Mouse (Mus musculus) lung, embryonic 16.5 days (tissue): ENCODE results near the gene Gm15262. TPM values are rescaled to one million over a fixed set of nuclear protein-coding genes. Genes with fewer than 3 reads are reported as not detected.
"Not testable (repeated sequence)": the region's sequence is repeated elsewhere in the genome, so short reads cannot be mapped to it uniquely, and the experiment has no call there.

Experiments
- ATAC-seq: fragments of 200-750 bp; cut with Nextera tagmentation; 2 replicates; pipeline ENCODE4 v1.8.0; 2017; ENCODE audit warnings: low read depth, mild to moderate bottlenecking, moderate library complexity
- H3K27ac ChIP-seq: fragments of 300-500 bp; sonication (generic); 2 replicates; pipeline ENCODE4 v1.5.1; 2014; ENCODE audit warnings: mild to moderate bottlenecking, control low read depth, low read length
- H3K27me3 ChIP-seq: fragments of 300-500 bp; sonication (generic); 2 replicates; pipeline ENCODE4 v1.6.1; 2014; ENCODE audit warnings: low read depth, low read length, mixed read lengths; ENCODE audit not compliant: control insufficient read depth, insufficient read depth
- H3K36me3 ChIP-seq: fragments of 300-500 bp; sonication (generic); 2 replicates; pipeline ENCODE4 v1.6.1; 2014; ENCODE audit warnings: low read length; ENCODE audit not compliant: control insufficient read depth, insufficient read depth
- H3K4me1 ChIP-seq: fragments of 300-500 bp; sonication (generic); replicated peaks from 2 replicates; pipeline ENCODE4 v1.6.1; 2014; ENCODE audit warnings: low read length, mixed read lengths; ENCODE audit not compliant: control insufficient read depth, insufficient read depth
- H3K4me2 ChIP-seq: fragments of 300-500 bp; sonication (generic); 2 replicates; pipeline ENCODE4 v1.6.1; 2014; ENCODE audit warnings: low read depth, low read length, control low read depth
- H3K4me3 ChIP-seq: fragments of 300-500 bp; sonication (generic); 2 replicates; pipeline ENCODE4 v1.5.1; 2014; ENCODE audit warnings: mild to moderate bottlenecking, low read length, control low read depth
- H3K9ac ChIP-seq: fragments of 300-500 bp; sonication (generic); 2 replicates; pipeline ENCODE4 v1.6.1; 2014; ENCODE audit warnings: low read length, control low read depth
- H3K9me3 ChIP-seq: fragments of 300-500 bp; sonication (generic); 2 replicates; pipeline ENCODE4 v1.6.1; 2016; ENCODE audit warnings: low read length; ENCODE audit not compliant: control insufficient read depth
- WGBS: fragments of 180-500 bp; shearing (Covaris S2); extraction: QIAGEN DNeasy Blood & Tissue Kit; methylation state at CpG from one replicate; pipeline ENCODE4 v1.1.7; 2014; 5-methylcytosine and 5-hydroxymethylcytosine counted together
- polyA plus RNA-seq: library from polyadenylated mRNA; unstranded; fragments of >200 nt; fragmentation: Nextera tagmentation; extraction: Ambion mirVana; gene quantifications from 2 replicates; pipeline ENCODE4 v1.2.1, GENCODE M21; 2015

The Gm15262 gene
- not detected in 2 replicates for polyA plus RNA-seq

DNA sequence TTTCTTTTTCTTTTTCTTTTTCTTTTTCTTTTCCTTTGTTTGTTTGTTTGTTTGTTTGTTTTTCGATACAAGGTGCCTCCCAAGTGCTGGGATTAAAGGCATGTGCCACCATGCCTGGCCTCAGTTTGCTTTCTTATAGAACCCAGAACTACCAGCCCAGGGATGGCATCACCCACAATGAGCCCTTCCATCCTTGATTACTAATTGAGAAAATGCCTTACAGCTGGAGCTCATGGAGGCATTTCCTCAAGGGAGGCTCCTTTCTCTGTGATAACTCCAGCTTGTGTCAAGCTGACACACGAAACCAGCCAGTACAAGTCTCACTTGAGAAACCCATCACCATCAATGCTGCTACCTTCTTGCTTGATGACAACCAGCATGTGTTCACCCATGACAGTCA lies at the start of gene Gm15262:
TSS of gene Gm15262 (plus strand) at position 301 of the 400 bp plus-strand sequence.
- not testable (repeated sequence) for H3K4me2 ChIP-seq, ATAC-seq, H3K9ac ChIP-seq, H3K9me3 ChIP-seq, H3K36me3 ChIP-seq, H3K4me1 ChIP-seq, H3K27ac ChIP-seq, H3K4me3 ChIP-seq, H3K27me3 ChIP-seq
- WGBS: 46% methylated on average over 2 of the region's 2 CpGs

DNA sequence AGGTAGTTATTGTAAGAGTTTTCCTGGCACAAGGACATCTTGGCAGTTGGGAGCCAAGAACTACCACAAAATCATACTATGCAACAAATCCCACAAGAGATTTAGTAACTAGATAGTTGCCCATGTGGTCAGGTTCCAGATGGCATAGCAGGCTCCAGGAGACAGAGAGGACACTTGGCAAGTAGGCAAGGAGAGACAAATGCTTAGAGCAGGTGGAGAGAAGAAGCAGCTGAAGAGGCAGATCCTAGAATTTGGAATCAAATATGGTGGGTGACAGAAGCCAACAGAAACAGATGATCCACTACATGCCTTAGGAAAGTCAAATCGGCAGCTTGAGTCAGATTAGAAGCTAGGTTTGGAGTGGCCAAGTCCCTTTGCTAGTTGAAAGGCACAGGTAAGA lies 20.9 kb downstream of the Gm15262 start:
- no peaks in the 10 kb centered on the region for H3K27me3 ChIP-seq
- H3K27ac ChIP-seq: no peak overlapping the region
- H3K4me1 ChIP-seq: no peaks in the 10 kb centered on the region
- no peak overlapping the region for H3K4me3 ChIP-seq
- H3K9me3 ChIP-seq: no peaks in the 10 kb centered on the region
- 81% methylated on average over 1 of the region's 1 CpGs for WGBS
- no peaks in the 10 kb centered on the region for H3K36me3 ChIP-seq
- ATAC-seq: no peak
- no peak overlapping the region for H3K4me2 ChIP-seq
- no peak overlapping the region for H3K9ac ChIP-seq

DNA sequence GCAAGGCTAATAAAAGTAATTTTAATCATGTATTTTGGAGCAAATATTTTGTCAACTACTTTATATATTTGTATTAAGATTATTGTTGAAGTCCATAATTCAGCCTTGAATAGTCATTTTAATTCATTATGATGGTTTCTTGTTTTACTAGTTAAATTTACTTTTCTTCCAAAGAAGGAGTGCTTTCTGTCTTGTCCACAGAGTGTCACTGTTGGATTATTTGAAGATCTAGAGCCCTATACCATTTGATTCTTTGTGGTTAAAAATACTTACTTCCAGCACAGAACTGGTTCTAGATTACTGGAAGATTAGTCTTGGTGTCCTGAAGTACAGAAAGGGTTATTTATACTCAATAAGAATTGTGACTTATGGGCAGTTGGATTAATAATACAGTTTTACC lies 29.2 kb downstream of the Gm15262 start:
- Histone ChIP-seq H3K27me3 (no peaks in the 10 kb centered on the region), H3K9ac (no peak overlapping the region), H3K4me1 (no peaks in the 10 kb centered on the region), H3K9me3 (no peaks in the 10 kb centered on the region), H3K27ac (no peak overlapping the region), H3K4me2 (no peak overlapping the region), H3K4me3 (no peak overlapping the region), H3K36me3 (no peaks in the 10 kb centered on the region)
- no peak for ATAC-seq

DNA sequence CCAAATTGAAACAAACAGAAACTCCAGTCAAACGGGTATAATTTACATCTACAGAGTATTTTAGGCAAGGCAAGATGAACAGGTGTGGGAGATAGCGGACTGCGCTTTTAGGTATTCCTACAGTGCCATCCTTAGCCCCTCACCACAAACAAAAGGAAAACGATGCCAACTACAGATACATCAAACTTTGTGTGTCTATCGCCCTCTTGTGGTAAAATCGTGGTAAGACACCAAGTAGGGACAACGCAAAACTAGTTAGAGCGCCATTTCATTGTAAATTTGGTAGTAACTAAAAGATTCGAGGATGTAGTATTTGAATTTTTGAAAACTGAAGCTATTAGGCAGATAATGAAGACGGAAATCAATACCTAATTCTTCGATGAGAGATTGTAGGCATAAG lies 83.7 kb downstream of the Gm15262 start:
- Histone ChIP-seq H3K9me3 (no peaks in the 10 kb centered on the region), H3K27ac (no peak overlapping the region), H3K4me2 (no peak overlapping the region), H3K36me3 (no peaks in the 10 kb centered on the region), H3K4me3 (no peak overlapping the region), H3K27me3 (no peaks in the 10 kb centered on the region; the same call in 1 of the 2 replicates), H3K4me1 (no peaks in the 10 kb centered on the region), H3K9ac (no peak overlapping the region)
- 30% methylated on average over 11 of the region's 11 CpGs for WGBS
- ATAC-seq: no peak

DNA sequence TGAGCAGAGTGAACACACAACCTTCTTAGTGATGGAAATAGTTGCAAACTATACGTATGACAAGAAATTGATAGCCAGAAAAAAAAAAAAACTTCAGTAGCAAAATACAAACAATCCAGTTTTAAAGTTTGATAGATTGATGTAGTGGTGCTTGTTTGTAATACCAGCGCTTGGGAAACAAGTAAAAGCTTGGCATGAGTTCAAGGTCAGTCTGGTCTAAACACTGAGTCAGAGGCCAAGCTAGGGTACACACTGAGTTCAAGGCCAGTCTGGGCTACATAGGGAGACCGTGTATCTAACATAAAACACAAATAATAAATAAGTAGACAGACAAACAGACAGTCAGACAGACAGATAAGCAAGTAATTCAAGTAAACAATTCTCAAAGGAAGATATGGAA lies 84.2 kb downstream of the Gm15262 start:
- no peaks in the 10 kb centered on the region for H3K9me3 ChIP-seq
- H3K27ac ChIP-seq: no peak overlapping the region
- no peaks in the 10 kb centered on the region for H3K36me3 ChIP-seq
- H3K4me3 ChIP-seq: no peak overlapping the region
- no peaks in the 10 kb centered on the region for H3K4me1 ChIP-seq
- no peak for ATAC-seq
- no peak overlapping the region for H3K4me2 ChIP-seq
- no peak overlapping the region for H3K9ac ChIP-seq
- no peaks in the 10 kb centered on the region; the same call in 1 of the 2 replicates for H3K27me3 ChIP-seq
- 36% methylated on average over 3 of the region's 3 CpGs for WGBS

DNA sequence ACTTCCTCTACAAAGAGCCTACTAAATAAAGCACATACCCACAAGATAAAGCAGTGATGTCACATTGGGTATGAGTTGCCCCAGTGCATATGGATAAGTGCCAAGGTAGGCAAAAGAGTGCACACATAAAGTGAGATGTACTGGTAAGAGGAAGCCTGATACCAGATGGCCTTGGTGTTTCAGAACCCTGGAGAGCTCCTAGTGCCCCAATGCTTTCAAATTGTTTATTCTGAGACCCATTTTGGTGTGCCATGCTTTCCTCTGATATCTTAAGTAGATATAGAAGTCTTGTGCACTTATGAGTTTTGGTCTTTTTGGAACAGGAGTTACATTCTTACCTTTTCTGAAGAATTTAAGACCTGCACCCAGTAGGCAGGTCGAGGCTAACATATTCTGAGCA lies 88.3 kb downstream of the Gm15262 start:
- Histone ChIP-seq H3K4me1 (no peaks in the 10 kb centered on the region), H3K4me2 (no peak overlapping the region), H3K36me3 (no peaks in the 10 kb centered on the region), H3K4me3 (no peak overlapping the region), H3K27me3 (no peaks in the 10 kb centered on the region; the same call in 1 of the 2 replicates), H3K9me3 (no peaks in the 10 kb centered on the region), H3K9ac (no peak overlapping the region), H3K27ac (no peak overlapping the region)
- 50% methylated on average over 1 of the region's 1 CpGs for WGBS
- ATAC-seq: no peak

DNA sequence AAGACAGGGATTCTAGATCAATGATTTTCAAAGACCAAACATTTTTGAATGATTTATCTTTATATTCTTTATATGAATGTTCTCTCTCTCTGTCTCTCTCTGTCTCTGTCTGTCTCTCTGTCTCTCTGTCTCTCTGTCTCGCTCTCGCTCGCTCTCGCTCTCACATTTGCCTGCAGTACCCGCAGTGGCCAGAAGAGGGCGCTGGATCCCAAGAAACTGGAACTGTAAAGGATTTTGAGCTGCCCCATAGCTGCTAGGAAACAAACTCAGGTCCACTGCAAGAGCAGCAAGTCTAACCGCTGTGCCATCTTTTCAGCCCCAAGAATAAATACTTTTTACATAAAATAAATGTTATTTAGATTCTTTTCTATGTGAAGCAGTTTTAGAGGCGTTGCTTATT lies 98.5 kb downstream of the Gm15262 start:
- Histone ChIP-seq H3K27ac (no peak overlapping the region), H3K4me2 (no peak overlapping the region), H3K27me3 (no peaks in the 10 kb centered on the region), H3K36me3 (no peaks in the 10 kb centered on the region), H3K9ac (no peak overlapping the region), H3K4me3 (no peak overlapping the region), H3K4me1 (no peaks in the 10 kb centered on the region), H3K9me3 (no peaks in the 10 kb centered on the region)
- 41% methylated on average over 8 of the region's 8 CpGs for WGBS
- ATAC-seq: no peak

DNA sequence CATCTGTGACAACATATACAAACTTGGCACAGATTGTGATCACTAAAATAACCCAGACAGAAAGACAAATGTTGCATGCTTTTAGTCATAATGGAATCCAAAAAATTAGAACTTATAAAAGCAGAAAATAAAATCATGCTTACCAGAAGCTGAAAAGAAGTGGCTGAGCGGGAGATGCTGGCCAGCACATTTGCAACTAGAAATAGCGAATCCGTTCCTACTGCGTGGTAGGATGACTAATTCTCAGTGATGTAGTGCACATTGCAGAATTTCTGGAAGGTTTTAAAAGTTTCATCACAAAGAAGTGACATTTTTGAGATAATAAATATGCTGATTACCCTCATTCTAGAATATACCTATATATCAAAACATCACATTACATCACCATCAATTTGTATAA lies 100.7 kb downstream of the Gm15262 start:
- H3K27me3 ChIP-seq: no peaks in the 10 kb centered on the region
- no peak overlapping the region for H3K4me3 ChIP-seq
- ATAC-seq: no peak
- H3K9ac ChIP-seq: no peak overlapping the region
- H3K27ac ChIP-seq: no peak overlapping the region
- no peaks in the 10 kb centered on the region for H3K36me3 ChIP-seq
- no peaks in the 10 kb centered on the region for H3K4me1 ChIP-seq
- H3K9me3 ChIP-seq: no peaks in the 10 kb centered on the region
- H3K4me2 ChIP-seq: no peak overlapping the region
- 90% methylated on average over 4 of the region's 4 CpGs for WGBS

DNA sequence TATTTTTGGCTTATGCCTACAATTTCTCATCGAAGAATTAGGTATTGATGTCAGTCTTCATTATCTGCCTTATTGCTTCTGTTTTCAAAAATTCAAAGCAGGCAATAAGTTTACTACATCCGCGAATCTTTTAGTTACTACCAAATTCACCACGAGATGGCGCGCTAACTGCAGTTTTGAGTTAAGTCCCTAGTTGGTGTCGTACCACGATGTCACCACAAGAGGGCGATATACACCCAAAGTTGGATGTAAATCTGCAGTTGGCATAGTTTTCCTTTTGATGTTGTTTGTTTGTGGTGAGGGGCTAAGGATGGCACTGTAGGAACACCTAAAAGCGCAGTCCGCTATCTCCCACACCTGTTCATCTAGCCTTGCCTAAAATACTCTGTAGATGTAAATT lies 111.9 kb downstream of the Gm15262 start:
- Histone ChIP-seq H3K36me3 (no peaks in the 10 kb centered on the region), H3K4me3 (no peak overlapping the region), H3K4me2 (no peak overlapping the region), H3K27me3 (peaks cover 2% of the 10 kb centered on the region), H3K9me3 (no peaks in the 10 kb centered on the region), H3K27ac (no peak overlapping the region), H3K9ac (no peak overlapping the region), H3K4me1 (no peaks in the 10 kb centered on the region)
- no peak for ATAC-seq
- WGBS: 24% methylated on average over 11 of the region's 11 CpGs

DNA sequence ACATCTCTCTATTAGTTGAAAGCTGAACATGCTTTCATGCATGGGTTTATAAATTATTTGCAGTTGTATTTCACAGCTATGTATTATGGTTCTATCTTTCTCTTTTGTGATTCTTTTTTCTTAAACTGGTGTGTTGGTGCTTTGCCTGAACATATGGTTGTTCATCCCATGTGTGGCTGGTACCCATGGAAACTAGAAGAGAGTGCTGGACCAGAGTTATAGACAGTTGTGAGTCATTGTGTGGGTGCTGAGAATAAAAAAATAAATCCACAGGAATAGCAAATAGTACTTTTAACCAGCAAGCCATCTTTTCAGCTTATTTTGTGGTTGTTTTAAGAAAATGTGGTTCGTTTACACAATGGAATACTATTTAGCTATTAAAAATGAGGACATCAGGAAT lies 123.9 kb downstream of the Gm15262 start:
- Histone ChIP-seq H3K36me3 (no peaks in the 10 kb centered on the region), H3K9me3 (no peaks in the 10 kb centered on the region), H3K27me3 (no peaks in the 10 kb centered on the region), H3K9ac (no peak overlapping the region), H3K4me3 (no peak overlapping the region), H3K4me1 (no peaks in the 10 kb centered on the region), H3K4me2 (no peak overlapping the region), H3K27ac (no peak overlapping the region)
- ATAC-seq: no peak
- WGBS: 69% methylated on average over 1 of the region's 1 CpGs
